Mouse (Mus musculus): ENCODE data around the gene V1ra8. TPM values are rescaled to one million over a fixed set of nuclear protein-coding genes. Genes with fewer than 3 reads are reported as not detected.
"Not testable (repeated sequence)": the region's sequence is repeated elsewhere in the genome, so short reads cannot be mapped to it uniquely, and the experiment has no call there.

The V1ra8 gene
- polyA plus RNA-seq (2015; fragmentation: Nextera tagmentation; extraction: Ambion mirVana), result not detected in 2 replicates

GRCm38 (mm10) chr6:90202493-90202892 is at the start of gene V1ra8:
Gene V1ra8 (plus strand): TSS chr6:90202793.
- not testable (repeated sequence) for ATAC-seq (ENCODE audit: low read depth); H3K9ac ChIP-seq; H3K27me3 ChIP-seq; H3K4me1 ChIP-seq (replicated peaks); H3K4me3 ChIP-seq; H3K9me3 ChIP-seq; H3K36me3 ChIP-seq; H3K27ac ChIP-seq (replicated peaks); H3K4me2 ChIP-seq
- 79% methylated on average over 2 of the region's 2 CpGs for WGBS

- no peak for ATAC-seq (ENCODE audit: low read depth)
- Histone ChIP-seq H3K27ac (replicated peaks) (no peak overlapping the region), H3K27me3 (no peaks in the 10 kb centered on the region), H3K4me3 (no peak overlapping the region), H3K9ac (no peak overlapping the region), H3K36me3 (no peaks in the 10 kb centered on the region), H3K4me1 (replicated peaks) (no peaks in the 10 kb centered on the region), H3K9me3 (0 out of 2 replicates have a peak, but pooled peaks cover 7% of the 10 kb centered on the region), H3K4me2 (no peak overlapping the region)
- WGBS, result 77% methylated on average over 3 of the region's 3 CpGs
Observed at GRCm38 (mm10) chr6:90160139-90160538, 42.5 kb upstream of the V1ra8 start.

- no peaks in the 10 kb centered on the region for H3K36me3 ChIP-seq
- H3K4me2 ChIP-seq, result no peak within 1 kb of the TSS
- H3K4me3 ChIP-seq, result no peak within 1 kb of the TSS
- H3K27me3 ChIP-seq, result no peaks in the 10 kb centered on the region
- no peak within 1 kb of the TSS for H3K27ac ChIP-seq (replicated peaks)
- no peak for ATAC-seq (ENCODE audit: low read depth)
- H3K9me3 ChIP-seq, result no peaks in the 10 kb centered on the region
- H3K4me1 ChIP-seq (replicated peaks), result no peaks in the 10 kb centered on the region
- no peak within 1 kb of the TSS for H3K9ac ChIP-seq
- 69% methylated on average over 2 of the region's 2 CpGs for WGBS
Observed at GRCm38 (mm10) chr6:90174508-90174907, 28.1 kb upstream of the V1ra8 start, which contains the start of gene Vmn1r52. Gene Vmn1r52 (plus strand): TSS chr6:90174808.

- H3K27ac ChIP-seq (replicated peaks), result no peak within 1 kb of the TSS
- ATAC-seq (ENCODE audit: low read depth), result no peak
- WGBS, result 75% methylated on average over 1 of the region's 1 CpGs
Observed at GRCm38 (mm10) chr6:90224338-90224737, 21.7 kb downstream of the V1ra8 start, which contains the start of gene Vmn1r53. Gene Vmn1r53 (minus strand): TSS chr6:90224438.

GRCm38 (mm10) chr6:90232114-90232513 is 29.5 kb downstream of the V1ra8 start:
- ATAC-seq (ENCODE audit: low read depth); H3K36me3 ChIP-seq; H3K27me3 ChIP-seq; H3K4me1 ChIP-seq (replicated peaks); H3K4me3 ChIP-seq; H3K4me2 ChIP-seq; H3K27ac ChIP-seq (replicated peaks); H3K9ac ChIP-seq: not testable (repeated sequence)
- 82% methylated on average over 4 of the region's 4 CpGs for WGBS
- peaks cover 24% of the 10 kb centered on the region; the same call in 1 of the 2 replicates for H3K9me3 ChIP-seq

More at GRCm38 (mm10) chr6:90224338-90224737, 21.7 kb downstream of the V1ra8 start, which contains the start of gene Vmn1r53:
- Histone ChIP-seq H3K9me3 (0 out of 2 replicates have a peak, but pooled peaks cover 13% of the 10 kb centered on the region), H3K9ac (no peak within 1 kb of the TSS), H3K27me3 (no peaks in the 10 kb centered on the region), H3K4me3 (no peak within 1 kb of the TSS), H3K4me1 (replicated peaks) (no peaks in the 10 kb centered on the region), H3K4me2 (no peak within 1 kb of the TSS), H3K36me3 (no peaks in the 10 kb centered on the region)

- Histone ChIP-seq H3K4me2 (no peak overlapping the region), H3K27ac (replicated peaks) (no peak overlapping the region), H3K27me3 (no peaks in the 10 kb centered on the region), H3K4me1 (replicated peaks) (no peaks in the 10 kb centered on the region), H3K9ac (no peak overlapping the region), H3K9me3 (peaks cover 24% of the 10 kb centered on the region; the same call in 1 of the 2 replicates), H3K4me3 (no peak overlapping the region), H3K36me3 (no peaks in the 10 kb centered on the region)
- 59% methylated on average over 27 of the region's 27 CpGs for WGBS
- ATAC-seq (ENCODE audit: low read depth), result no peak
Observed at GRCm38 (mm10) chr6:90232681-90233080, 30.1 kb downstream of the V1ra8 start.

GRCm38 (mm10) chr6:90244019-90244418 is 41.4 kb downstream of the V1ra8 start:
- no peaks in the 10 kb centered on the region for H3K4me1 ChIP-seq (replicated peaks)
- no peak overlapping the region for H3K4me2 ChIP-seq
- H3K9me3 ChIP-seq, result no peaks in the 10 kb centered on the region; the same call in 1 of the 2 replicates
- H3K9ac ChIP-seq, result no peak overlapping the region
- H3K27me3 ChIP-seq, result no peaks in the 10 kb centered on the region
- H3K4me3 ChIP-seq, result no peak overlapping the region
- no peaks in the 10 kb centered on the region for H3K36me3 ChIP-seq
- 84% methylated on average over 3 of the region's 3 CpGs for WGBS
- no peak for ATAC-seq (ENCODE audit: low read depth)
- H3K27ac ChIP-seq (replicated peaks), result no peak overlapping the region

GRCm38 (mm10) chr6:90246000-90246399 is 43.4 kb downstream of the V1ra8 start, which contains the start of gene Vmn1r54:
Gene Vmn1r54 (plus strand): TSS chr6:90246300.
- H3K27ac ChIP-seq (replicated peaks), result no peak within 1 kb of the TSS
- 74% methylated on average over 1 of the region's 1 CpGs for WGBS

More at GRCm38 (mm10) chr6:90246000-90246399, 43.4 kb downstream of the V1ra8 start, which contains the start of gene Vmn1r54:
- Histone ChIP-seq H3K4me2 (no peak within 1 kb of the TSS), H3K27me3 (no peaks in the 10 kb centered on the region), H3K9ac (no peak within 1 kb of the TSS), H3K4me3 (no peak within 1 kb of the TSS), H3K9me3 (no peaks in the 10 kb centered on the region), H3K4me1 (replicated peaks) (no peaks in the 10 kb centered on the region), H3K36me3 (no peaks in the 10 kb centered on the region)
- ATAC-seq (ENCODE audit: low read depth), result no peak

Other genes starting within 250 kb of the V1ra8 start
- gene Vmn1r46, start 233.5 kb upstream of the V1ra8 start, polyA plus RNA-seq (2015; fragmentation: Nextera tagmentation; extraction: Ambion mirVana), result not detected in 2 replicates
- gene Vmn1r47, start 186.6 kb upstream of the V1ra8 start, polyA plus RNA-seq (2015; fragmentation: Nextera tagmentation; extraction: Ambion mirVana), result not detected in 2 replicates
- gene Vmn1r48, start 166.0 kb upstream of the V1ra8 start, polyA plus RNA-seq (2015; fragmentation: Nextera tagmentation; extraction: Ambion mirVana), result not detected in 2 replicates
- not detected in 2 replicates for gene Vmn1r49, start 124.3 kb upstream of the V1ra8 start, polyA plus RNA-seq (2015; fragmentation: Nextera tagmentation; extraction: Ambion mirVana)
- not detected in 2 replicates for gene Vmn1r50, start 101.4 kb upstream of the V1ra8 start, polyA plus RNA-seq (2015; fragmentation: Nextera tagmentation; extraction: Ambion mirVana)
- gene Vmn1r51, start 80.2 kb upstream of the V1ra8 start, polyA plus RNA-seq (2015; fragmentation: Nextera tagmentation; extraction: Ambion mirVana), result not detected in 2 replicates
- gene Vmn1r52, start 28.0 kb upstream of the V1ra8 start, polyA plus RNA-seq (2015; fragmentation: Nextera tagmentation; extraction: Ambion mirVana), result not detected in 2 replicates
- not detected in 2 replicates for gene Vmn1r53, start 21.6 kb downstream of the V1ra8 start, polyA plus RNA-seq (2015; fragmentation: Nextera tagmentation; extraction: Ambion mirVana)
- not detected in 2 replicates for gene Vmn1r54, start 43.5 kb downstream of the V1ra8 start, polyA plus RNA-seq (2015; fragmentation: Nextera tagmentation; extraction: Ambion mirVana)
- gene BC048671, start 98.4 kb downstream of the V1ra8 start, polyA plus RNA-seq (2015; fragmentation: Nextera tagmentation; extraction: Ambion mirVana), result not detected in 2 replicates
- gene Chst13, start 122.4 kb downstream of the V1ra8 start, polyA plus RNA-seq (2015; fragmentation: Nextera tagmentation; extraction: Ambion mirVana), result 0.27 TPM in 1 of 2 replicates, not detected in the other
- gene Uroc1, start 130.5 kb downstream of the V1ra8 start, polyA plus RNA-seq (2015; fragmentation: Nextera tagmentation; extraction: Ambion mirVana), result not detected in 2 replicates
- 10.0 and 10.3 TPM in 2 replicates for gene Zxdc, start 166.7 kb downstream of the V1ra8 start, polyA plus RNA-seq (2015; fragmentation: Nextera tagmentation; extraction: Ambion mirVana)
- gene Cfap100, start 226.0 kb downstream of the V1ra8 start, polyA plus RNA-seq (2015; fragmentation: Nextera tagmentation; extraction: Ambion mirVana), result 4.1 and 6.6 TPM in 2 replicates